Comparison of ENCODE assay signal across 16 mouse cellular contexts in the genomic region with DNA sequence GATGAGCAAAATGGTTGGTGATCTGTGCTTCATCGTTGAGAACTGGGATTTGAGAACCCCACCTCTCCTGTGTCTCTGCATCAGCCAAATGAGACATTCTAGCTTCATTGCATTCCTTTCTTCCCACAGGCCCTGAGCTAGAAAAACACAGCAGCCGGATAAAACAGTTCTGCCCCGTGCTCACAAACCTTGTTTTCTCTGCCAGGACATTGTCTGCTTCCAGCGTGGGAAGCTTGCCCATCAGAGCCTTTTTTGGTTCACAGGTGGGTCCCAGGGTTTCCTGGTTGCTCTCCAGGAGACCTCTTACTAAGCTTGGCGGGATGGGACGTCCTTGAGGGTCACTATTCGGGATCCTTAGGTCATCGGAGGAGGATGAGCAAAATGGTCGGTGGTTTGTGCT.
"Had no signal": no experiment of that assay in that cellular context is flagged by ENCODE, and none has a peak within 500 bp of the region (broad histone marks: within the 10 kb centered on the region; RNA-seq: fewer than 3 reads in every experiment).

No protein-coding gene starts in this region.

- DNase-seq: lung, adult 2 months; lung, postnatal 14 days; lung, postnatal 36 days; right cerebral cortex, postnatal 14 days; thymus, adult 2 months; thymus, postnatal 25 days; thymus, postnatal 4 days had no signal

- H3K27me3 ChIP-seq: lung, embryonic 15.5 days; megakaryocyte, embryonic 14.5 days; midbrain, embryonic 15.5 days; neural tube, embryonic 12.5 days; stomach, embryonic 15.5 days had no signal

- H3K9me3 ChIP-seq: lung, embryonic 15.5 days; megakaryocyte, embryonic 14.5 days; midbrain, embryonic 12.5 days; midbrain, embryonic 15.5 days; neural tube, embryonic 12.5 days; stomach, embryonic 15.5 days had no signal

- H3K4me3 ChIP-seq: lung, embryonic 15.5 days; megakaryocyte, embryonic 14.5 days; midbrain, embryonic 12.5 days; midbrain, embryonic 15.5 days; neural tube, embryonic 12.5 days; stomach, embryonic 15.5 days had no signal

- ATAC-seq: lung, postnatal 0 days; midbrain, embryonic 15.5 days had no signal

- H3K9ac ChIP-seq: lung, embryonic 15.5 days; midbrain, embryonic 12.5 days; midbrain, embryonic 15.5 days; neural tube, embryonic 12.5 days; stomach, embryonic 15.5 days had no signal

- H3K4me2 ChIP-seq: lung, embryonic 15.5 days; midbrain, embryonic 12.5 days; midbrain, embryonic 15.5 days; neural tube, embryonic 12.5 days; stomach, embryonic 15.5 days had no signal

- H3K27ac ChIP-seq: lung, embryonic 15.5 days; macrophage; midbrain, embryonic 12.5 days; midbrain, embryonic 15.5 days; neural tube, embryonic 12.5 days; stomach, embryonic 15.5 days; stomach, postnatal 0 days had no signal

- H3K36me3 ChIP-seq: lung, embryonic 15.5 days; midbrain, embryonic 12.5 days; midbrain, embryonic 15.5 days; neural tube, embryonic 12.5 days; stomach, embryonic 15.5 days had no signal
